Mouse (Mus musculus): ENCODE results near the gene Iqcf5. TPM values are rescaled to one million over a fixed set of nuclear protein-coding genes. Genes with fewer than 3 reads are reported as not detected.
"Not testable (repeated sequence)": the region's sequence is repeated elsewhere in the genome, so short reads cannot be mapped to it uniquely, and the experiment has no call there.

Iqcf5 gene
- total RNA-seq, 2 experiments from 2014 or later: not detected

GRCm38 (mm10) chr9:106481676-106482075 is 32.7 kb upstream of the Iqcf5 start:
- DNase-seq: peak; percentile 3

GRCm38 (mm10) chr9:106482578-106483115 is 31.7 kb upstream of the Iqcf5 start:
- no peak for DNase-seq

- DNase-seq: no peak
Measured at GRCm38 (mm10) chr9:106483136-106483535, 31.2 kb upstream of the Iqcf5 start.

GRCm38 (mm10) chr9:106483606-106484005 is 30.8 kb upstream of the Iqcf5 start:
- no peak for DNase-seq

GRCm38 (mm10) chr9:106485076-106485475 is 29.3 kb upstream of the Iqcf5 start:
- no peak for DNase-seq

- not testable (repeated sequence) for DNase-seq
Measured at GRCm38 (mm10) chr9:106487602-106488001, 26.8 kb upstream of the Iqcf5 start.

- no peak for DNase-seq
Measured at GRCm38 (mm10) chr9:106499667-106500066, 14.7 kb upstream of the Iqcf5 start, which contains the start of gene Iqcf1. TSS of gene Iqcf1 (plus strand) at chr9:106499967.

- no peak for DNase-seq
Measured at GRCm38 (mm10) chr9:106501846-106502245, 12.5 kb upstream of the Iqcf5 start.

GRCm38 (mm10) chr9:106504246-106504645 is 10.1 kb upstream of the Iqcf5 start:
- DNase-seq: no peak

GRCm38 (mm10) chr9:106509356-106509755 is 5.0 kb upstream of the Iqcf5 start:
- no peak for DNase-seq

GRCm38 (mm10) chr9:106512729-106513450 is 1.5 kb upstream of the Iqcf5 start:
- DNase-seq: no peak

- no peak for DNase-seq
Measured at GRCm38 (mm10) chr9:106513566-106513965, 807 bp upstream of the Iqcf5 start.

- no peak for DNase-seq
Measured at GRCm38 (mm10) chr9:106519433-106519832, 5.1 kb downstream of the Iqcf5 start.

GRCm38 (mm10) chr9:106519909-106520308 is 5.5 kb downstream of the Iqcf5 start:
- DNase-seq: no peak

GRCm38 (mm10) chr9:106531833-106532232 is 17.5 kb downstream of the Iqcf5 start:
- peak; percentile 16 for DNase-seq

- no peak for DNase-seq
Measured at GRCm38 (mm10) chr9:106534296-106534695, 19.9 kb downstream of the Iqcf5 start.

GRCm38 (mm10) chr9:106534975-106535374 is 20.6 kb downstream of the Iqcf5 start:
- no peak for DNase-seq

GRCm38 (mm10) chr9:106561531-106561930 is 47.2 kb downstream of the Iqcf5 start, which contains the start of gene Iqcf3:
TSS of gene Iqcf3 (minus strand) at chr9:106561631.
- DNase-seq: no peak

- no peak for DNase-seq
Measured at GRCm38 (mm10) chr9:106562291-106562690, 47.9 kb downstream of the Iqcf5 start.

- DNase-seq: no peak
Measured at GRCm38 (mm10) chr9:106564025-106564424, 49.7 kb downstream of the Iqcf5 start.
